Mouse (Mus musculus) erythroid progenitor cell, adult 5-6 weeks (primary cell): ENCODE measurements around the gene Svs4. TPM values are rescaled to one million over a fixed set of nuclear protein-coding genes. Genes with fewer than 3 reads are reported as not detected.
"Not testable (repeated sequence)": the region's sequence is repeated elsewhere in the genome, so short reads cannot be mapped to it uniquely, and the experiment has no call there.

Source experiments
- ATAC-seq: replicated peaks from 2 replicates; pipeline ENCODE4 v1.8.0; 2016; ENCODE audit warnings: moderate number of reproducible peaks, mild to moderate bottlenecking, moderate TSS enrichment, inconsistent platforms; ENCODE audit not compliant: poor library complexity, low FRiP score, severe bottlenecking
- total RNA-seq, 2 experiments: library from RNA; stranded (forward) in 1 of 2; stranded (reverse) in 1 of 2; fragments of 150-400 nt in 1 of 2; fragments of 186-747, 209-891 nt in 1 of 2; gene quantifications; 2 replicates each; pipeline versions ENCODE4 v1.2.3 to v1.2.4; 2015 to 2017; ENCODE audit warnings: low replicate concordance in 2 of 2

Gene Svs4
- total RNA-seq (2015; ENCODE audit: low replicate concordance) (not detected in 2 replicates), total RNA-seq (2017; ENCODE audit: low replicate concordance) (not detected in 2 replicates)

DNA sequence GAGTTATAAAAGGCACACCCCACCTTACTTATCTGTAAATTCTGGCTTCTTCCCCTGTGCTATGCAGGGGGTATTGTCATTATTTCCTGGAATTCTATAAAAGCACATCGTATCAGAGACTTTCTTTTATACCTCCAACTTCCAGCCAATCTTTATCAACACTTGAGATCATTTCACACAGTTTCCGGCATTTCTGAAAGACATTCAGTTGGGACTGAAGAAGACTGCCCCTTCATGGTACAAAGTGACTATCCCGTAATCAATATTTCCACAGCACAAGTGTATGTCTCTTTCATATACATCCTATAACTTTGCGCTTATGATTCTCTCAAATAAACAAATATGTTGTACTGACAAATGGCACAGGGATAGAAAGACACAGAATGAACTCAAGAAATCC lies at the start of gene Svs4:
Gene Svs4 (minus strand): TSS at position 101 of the 400 bp plus-strand sequence.
- ATAC-seq: no peak

DNA sequence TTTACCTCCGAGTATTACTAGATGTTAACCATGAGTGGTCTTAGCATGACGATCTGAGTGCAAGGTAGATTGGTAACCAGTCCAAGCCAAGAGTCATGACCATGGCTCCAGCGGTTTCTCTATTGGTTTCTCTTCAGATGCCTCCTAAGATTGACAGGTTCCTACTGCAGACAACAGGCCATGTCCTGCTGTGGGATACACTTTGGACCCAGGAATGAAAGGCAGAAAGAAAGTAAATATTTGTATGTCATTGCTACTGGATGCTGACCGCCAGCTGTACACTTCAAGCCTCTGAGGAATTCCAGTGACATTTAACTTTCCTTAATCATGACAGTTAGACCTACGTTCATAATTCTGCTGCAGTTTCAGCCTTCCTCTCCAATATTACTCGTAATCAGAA lies 42.7 kb upstream of the Svs4 start:
- no peak for ATAC-seq

DNA sequence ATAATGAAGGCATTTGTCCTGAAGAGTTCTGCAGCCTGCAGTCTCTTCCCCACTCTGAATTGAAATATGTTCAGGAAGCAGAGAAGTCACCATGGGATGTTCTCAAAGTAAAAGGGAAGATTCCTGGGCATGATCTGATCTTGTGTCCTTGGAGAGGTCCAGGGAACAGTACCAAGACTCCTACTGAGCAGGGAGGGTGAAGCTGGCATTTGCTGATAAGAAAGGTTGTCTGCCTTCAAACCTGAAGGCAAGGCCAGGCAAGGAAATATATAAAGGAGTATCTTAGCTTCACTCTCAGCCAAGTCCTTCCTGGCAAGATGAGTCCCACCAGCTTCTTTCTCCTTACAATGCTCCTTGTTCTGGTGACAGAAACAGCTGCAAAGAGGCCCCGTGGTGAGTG lies 38.2 kb upstream of the Svs4 start, which contains the start of gene Svs6:
Gene Svs6 (plus strand): TSS at position 301 of the 400 bp plus-strand sequence.
- ATAC-seq: not testable (repeated sequence)

DNA sequence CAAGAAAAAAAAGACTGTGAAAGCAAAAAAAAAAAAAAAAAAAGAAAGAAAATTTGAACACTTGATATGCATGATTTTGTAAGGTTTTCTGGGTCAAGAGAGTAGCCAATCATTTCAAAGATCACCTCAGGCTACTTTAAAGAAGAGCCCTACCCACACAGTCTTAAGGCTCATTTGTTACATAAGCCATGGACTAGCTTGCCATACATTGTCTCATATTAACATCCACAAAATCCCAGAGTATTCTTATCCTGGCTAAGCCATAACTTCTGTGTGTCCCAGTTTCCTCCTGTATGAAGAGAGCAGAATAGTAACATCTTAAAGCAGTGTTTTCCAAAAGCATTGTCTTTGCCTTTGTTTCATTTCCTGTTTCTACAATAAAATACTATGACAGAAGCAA lies 37.2 kb upstream of the Svs4 start:
- ATAC-seq: not testable (repeated sequence)

DNA sequence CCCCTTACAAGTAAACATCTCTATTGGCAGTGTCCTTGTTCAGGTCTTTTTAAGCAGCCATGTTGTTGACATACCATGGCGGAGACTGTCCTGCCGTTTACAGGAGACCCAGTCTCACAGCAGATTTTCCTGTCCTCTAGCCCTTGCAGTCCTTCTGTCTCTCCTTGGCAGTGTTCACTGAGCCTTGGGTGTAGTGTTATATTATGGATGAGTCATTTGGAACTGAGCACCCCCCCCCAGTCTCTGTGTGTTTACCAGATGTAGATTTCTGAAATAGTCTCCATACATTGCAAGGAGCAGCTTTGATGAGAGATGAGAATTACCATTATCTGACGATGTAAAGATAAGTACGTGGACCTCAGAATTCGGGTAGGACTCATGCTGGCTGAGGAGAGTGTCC lies 34.3 kb upstream of the Svs4 start:
- no peak for ATAC-seq

DNA sequence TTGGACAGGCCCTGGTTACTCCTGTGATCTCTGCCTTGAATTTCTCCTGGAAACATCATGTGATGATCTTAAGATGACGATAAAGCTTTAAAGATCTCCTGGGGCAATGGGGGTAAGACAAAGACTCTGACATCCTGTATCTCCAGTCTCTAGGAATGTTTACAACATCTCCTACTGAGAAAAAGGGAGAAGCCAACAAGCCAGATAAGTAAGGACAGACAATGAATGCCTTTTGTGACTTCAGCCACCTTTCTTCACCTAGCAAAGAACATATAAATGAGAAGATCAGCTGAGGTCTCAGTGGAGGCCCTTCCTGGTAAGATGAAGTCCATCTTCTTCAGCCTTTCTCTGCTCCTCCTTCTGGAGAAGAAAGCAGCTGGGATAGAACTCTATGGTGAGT lies 10.7 kb upstream of the Svs4 start, which contains the start of gene Svs3a:
Gene Svs3a (plus strand): TSS at position 301 of the 400 bp plus-strand sequence.
- ATAC-seq: not testable (repeated sequence)

DNA sequence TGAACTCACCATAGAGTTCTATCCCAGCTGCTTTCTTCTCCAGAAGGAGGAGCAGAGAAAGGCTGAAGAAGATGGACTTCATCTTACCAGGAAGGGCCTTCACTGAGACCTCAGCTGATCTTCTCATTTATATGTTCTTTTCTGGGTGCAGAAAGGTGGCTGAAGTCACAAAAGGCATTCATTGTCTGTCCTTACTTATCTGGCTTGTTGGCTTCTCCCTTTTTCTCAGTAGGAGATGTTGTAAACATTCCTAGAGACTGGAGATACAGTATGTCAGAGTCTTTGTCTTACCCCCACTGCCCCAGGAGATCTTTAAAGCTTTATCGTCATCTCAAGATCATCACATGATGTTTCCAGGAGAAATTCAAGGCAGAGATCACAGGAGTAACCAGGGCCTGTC lies 21.7 kb downstream of the Svs4 start, which contains the start of gene Svs3b:
Gene Svs3b (minus strand): TSS at position 101 of the 400 bp plus-strand sequence.
- ATAC-seq: not testable (repeated sequence)

DNA sequence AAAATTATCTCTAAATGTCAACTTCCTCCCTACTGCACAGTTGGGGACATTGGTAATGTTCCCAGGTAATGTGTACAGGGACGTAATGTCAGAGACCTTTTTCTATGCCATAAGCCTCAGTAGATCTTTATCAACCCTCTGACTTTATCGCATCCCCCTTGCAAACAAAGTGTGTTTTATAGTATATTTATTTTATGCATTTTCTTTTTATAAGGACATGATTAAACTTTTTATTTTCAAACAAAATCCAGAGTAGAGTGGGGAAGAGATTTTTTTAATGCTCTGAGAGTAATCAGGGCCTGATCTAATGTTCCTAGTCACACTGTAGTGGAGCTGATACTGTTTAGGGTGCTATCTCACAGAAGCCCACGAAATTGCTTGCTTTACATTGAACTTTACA lies 39.9 kb downstream of the Svs4 start, which contains the start of gene Svs2:
Gene Svs2 (minus strand): TSS at position 101 of the 400 bp plus-strand sequence.
- no peak for ATAC-seq

DNA sequence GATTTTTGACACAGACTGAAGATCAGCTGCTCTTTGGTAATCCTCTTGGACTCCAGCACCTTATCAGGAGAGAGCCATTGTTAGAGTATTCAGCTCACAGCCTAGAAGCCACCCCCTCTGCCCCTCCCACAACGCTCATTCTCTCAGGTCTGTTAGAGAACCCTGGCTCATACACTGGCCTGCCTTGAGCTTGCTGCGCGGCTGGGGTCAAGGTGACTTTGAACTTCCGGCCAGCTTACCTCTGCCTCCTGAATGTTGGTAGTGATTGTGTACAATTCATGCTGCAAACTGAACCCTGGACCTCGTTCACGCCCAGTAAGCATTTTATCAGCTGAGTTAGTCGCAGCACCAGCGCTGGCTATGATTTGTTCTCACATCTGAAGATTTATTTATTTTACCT lies 45.6 kb downstream of the Svs4 start:
- ATAC-seq: no peak

DNA sequence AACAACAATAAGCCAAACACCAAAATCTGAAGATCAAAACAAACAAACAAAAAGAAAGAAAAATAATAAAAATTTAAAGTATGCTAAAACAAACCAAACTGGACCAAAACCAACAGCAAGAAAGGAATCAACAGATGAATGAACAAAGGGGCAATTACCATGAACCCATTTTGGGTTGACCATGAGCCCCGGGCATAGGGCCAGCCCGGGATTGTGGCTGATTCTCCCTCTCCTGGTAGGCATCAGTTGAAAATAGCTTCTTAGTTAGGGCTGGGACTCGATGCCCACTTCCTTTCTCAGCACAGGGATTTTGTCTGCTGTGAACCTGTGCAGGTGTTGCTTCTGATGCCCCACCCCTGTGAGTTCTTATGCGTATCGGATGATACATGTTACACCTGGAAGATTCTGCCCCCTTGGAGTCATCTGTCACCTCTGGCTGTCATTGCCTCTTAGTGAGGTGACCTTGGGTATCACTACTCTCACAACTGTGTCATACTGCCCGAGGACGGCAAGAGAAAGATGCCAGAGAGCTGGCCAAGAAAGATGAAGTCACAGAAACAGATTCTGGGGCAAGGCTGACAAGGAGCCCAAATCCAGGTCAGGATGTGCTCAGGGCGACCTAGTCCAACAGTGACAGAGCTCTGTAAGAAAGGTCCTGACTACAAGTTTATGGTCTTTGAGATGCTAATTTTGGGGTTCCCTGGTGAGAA lies 49.7 kb downstream of the Svs4 start:
- no peak for ATAC-seq

Other genes starting within 250 kb of the Svs4 start
- 58.7 and 62.5 TPM in 2 replicates for gene Stk4, start 208.1 kb downstream of the Svs4 start, total RNA-seq (2015; ENCODE audit: low replicate concordance)
- gene Stk4, start 208.1 kb downstream of the Svs4 start, total RNA-seq (2017; ENCODE audit: low replicate concordance): 40.8 and 74.2 TPM in 2 replicates
- gene Tomm34, start 207.3 kb downstream of the Svs4 start, total RNA-seq (2015; ENCODE audit: low replicate concordance): 17.3 and 21.8 TPM in 2 replicates
- gene Tomm34, start 207.3 kb downstream of the Svs4 start, total RNA-seq (2017; ENCODE audit: low replicate concordance): 9.9 and 10.2 TPM in 2 replicates
- gene Kcns1, start 107.3 kb downstream of the Svs4 start, total RNA-seq (2015; ENCODE audit: low replicate concordance): not detected in 2 replicates
- not detected in 2 replicates for gene Kcns1, start 107.3 kb downstream of the Svs4 start, total RNA-seq (2017; ENCODE audit: low replicate concordance)
- gene Wfdc5, start 95.7 kb downstream of the Svs4 start, total RNA-seq (2015; ENCODE audit: low replicate concordance): not detected in 2 replicates
- gene Wfdc5, start 95.7 kb downstream of the Svs4 start, total RNA-seq (2017; ENCODE audit: low replicate concordance): not detected in 2 replicates
- gene Wfdc12, start 87.9 kb downstream of the Svs4 start, total RNA-seq (2015; ENCODE audit: low replicate concordance): not detected in 2 replicates
- not detected in 2 replicates for gene Wfdc12, start 87.9 kb downstream of the Svs4 start, total RNA-seq (2017; ENCODE audit: low replicate concordance)
- gene Wfdc15a, start 78.3 kb downstream of the Svs4 start, total RNA-seq (2015; ENCODE audit: low replicate concordance): not detected in 2 replicates
- gene Wfdc15a, start 78.3 kb downstream of the Svs4 start, total RNA-seq (2017; ENCODE audit: low replicate concordance): not detected in 2 replicates
- gene Wfdc15b, start 56.8 kb downstream of the Svs4 start, total RNA-seq (2015; ENCODE audit: low replicate concordance): not detected in 2 replicates
- not detected in 2 replicates for gene Wfdc15b, start 56.8 kb downstream of the Svs4 start, total RNA-seq (2017; ENCODE audit: low replicate concordance)
- not detected in 2 replicates for gene Svs2, start 40.0 kb downstream of the Svs4 start, total RNA-seq (2015; ENCODE audit: low replicate concordance)
- not detected in 2 replicates for gene Svs2, start 40.0 kb downstream of the Svs4 start, total RNA-seq (2017; ENCODE audit: low replicate concordance)
- gene Svs3b, start 21.8 kb downstream of the Svs4 start, total RNA-seq (2015; ENCODE audit: low replicate concordance): not detected in 2 replicates
- not detected in 2 replicates for gene Svs3b, start 21.8 kb downstream of the Svs4 start, total RNA-seq (2017; ENCODE audit: low replicate concordance)
- not detected in 2 replicates for gene Svs3a, start 10.8 kb upstream of the Svs4 start, total RNA-seq (2015; ENCODE audit: low replicate concordance)
- not detected in 2 replicates for gene Svs3a, start 10.8 kb upstream of the Svs4 start, total RNA-seq (2017; ENCODE audit: low replicate concordance)
- not detected in 2 replicates for gene Svs6, start 38.3 kb upstream of the Svs4 start, total RNA-seq (2015; ENCODE audit: low replicate concordance)
- not detected in 2 replicates for gene Svs6, start 38.3 kb upstream of the Svs4 start, total RNA-seq (2017; ENCODE audit: low replicate concordance)
- gene Svs5, start 54.3 kb upstream of the Svs4 start, total RNA-seq (2015; ENCODE audit: low replicate concordance): not detected in 2 replicates
- gene Svs5, start 54.3 kb upstream of the Svs4 start, total RNA-seq (2017; ENCODE audit: low replicate concordance): not detected in 2 replicates
- 36.9 and 68.8 TPM in 2 replicates for gene Slpi, start 110.6 kb upstream of the Svs4 start, total RNA-seq (2015; ENCODE audit: low replicate concordance)
- gene Slpi, start 110.6 kb upstream of the Svs4 start, total RNA-seq (2017; ENCODE audit: low replicate concordance): 6.3 and 11.0 TPM in 2 replicates
- not detected in 2 replicates for gene Rbpjl, start 124.7 kb upstream of the Svs4 start, total RNA-seq (2015; ENCODE audit: low replicate concordance)
- not detected in 2 replicates for gene Rbpjl, start 124.7 kb upstream of the Svs4 start, total RNA-seq (2017; ENCODE audit: low replicate concordance)
- not detected in 2 replicates for gene Matn4, start 126.7 kb upstream of the Svs4 start, total RNA-seq (2015; ENCODE audit: low replicate concordance)
- not detected in 2 replicates for gene Matn4, start 126.7 kb upstream of the Svs4 start, total RNA-seq (2017; ENCODE audit: low replicate concordance)
- gene Sdc4, start 165.4 kb upstream of the Svs4 start, total RNA-seq (2015; ENCODE audit: low replicate concordance): 2.5 and 7.2 TPM in 2 replicates
- gene Sdc4, start 165.4 kb upstream of the Svs4 start, total RNA-seq (2017; ENCODE audit: low replicate concordance): 5.7 and 7.2 TPM in 2 replicates
- 8.8 and 10.8 TPM in 2 replicates for gene Sys1, start 178.5 kb upstream of the Svs4 start, total RNA-seq (2015; ENCODE audit: low replicate concordance)
- gene Sys1, start 178.5 kb upstream of the Svs4 start, total RNA-seq (2017; ENCODE audit: low replicate concordance): 3.1 and 5.3 TPM in 2 replicates
- not detected in 2 replicates for gene Gm20458, start 182.5 kb upstream of the Svs4 start, total RNA-seq (2015; ENCODE audit: low replicate concordance)
- gene Gm20458, start 182.5 kb upstream of the Svs4 start, total RNA-seq (2017; ENCODE audit: low replicate concordance): not detected in 2 replicates
- gene Trp53tg5, start 195.3 kb upstream of the Svs4 start, total RNA-seq (2015; ENCODE audit: low replicate concordance): not detected in 2 replicates
- gene Trp53tg5, start 195.3 kb upstream of the Svs4 start, total RNA-seq (2017; ENCODE audit: low replicate concordance): not detected in 2 replicates
- 6.3 TPM in 1 of 2 replicates, not detected in the other for gene Dbndd2, start 207.6 kb upstream of the Svs4 start, total RNA-seq (2015; ENCODE audit: low replicate concordance)
- 0.61 TPM in 1 of 2 replicates, not detected in the other for gene Dbndd2, start 207.6 kb upstream of the Svs4 start, total RNA-seq (2017; ENCODE audit: low replicate concordance)
- gene Pigt, start 219.1 kb upstream of the Svs4 start, total RNA-seq (2015; ENCODE audit: low replicate concordance): 18.0 and 22.7 TPM in 2 replicates
- 7.7 and 26.9 TPM in 2 replicates for gene Pigt, start 219.1 kb upstream of the Svs4 start, total RNA-seq (2017; ENCODE audit: low replicate concordance)